Mouse (Mus musculus) MEL (cell line): ENCODE results near the gene Hat1.

Experiments used
- CTCF ChIP-seq, 3 experiments: IDR thresholded peaks in 2 of 3; conservative IDR thresholded peaks in 1 of 3; 2 replicates each; pipeline ENCODE4 v1.5.1; 2011 to 2012; ENCODE audit warnings: low read length in 3 of 3, low read depth in 2 of 3, mild to moderate bottlenecking in 2 of 3, improper control_type of control experiment in 1 of 3, inconsistent platforms in 1 of 3, mixed read lengths in 1 of 3, moderate library complexity in 1 of 3; ENCODE audit not compliant: control insufficient read depth in 1 of 3, insufficient read depth in 1 of 3, poor library complexity in 1 of 3, severe bottlenecking in 1 of 3
- GABPA ChIP-seq: IDR thresholded peaks from 2 replicates; pipeline ENCODE4 v1.6.1; 2012; ENCODE audit warnings: low read depth, mild to moderate bottlenecking, inconsistent platforms, low read length, improper control_type of control experiment, moderate library complexity
- MAFK ChIP-seq: IDR thresholded peaks from 2 replicates; pipeline ENCODE4 v1.6.1; 2011; ENCODE audit warnings: low read depth, mild to moderate bottlenecking, low read length, improper control_type of control experiment, borderline replicate concordance
- MAX ChIP-seq: IDR thresholded peaks from 2 replicates; pipeline ENCODE4 v1.6.1; 2011; ENCODE audit warnings: low read length, improper control_type of control experiment
- MEF2A ChIP-seq: IDR thresholded peaks from 2 replicates; pipeline ENCODE4 v1.6.1; 2014; ENCODE audit warnings: low read depth, mild to moderate bottlenecking, inconsistent platforms, low read length, improper control_type of control experiment; ENCODE audit not compliant: poor library complexity, insufficient replicate concordance, severe bottlenecking; ENCODE audit errors: extremely low read depth
- POLR2A ChIP-seq, 2 experiments: IDR thresholded peaks; 2 replicates each; pipeline ENCODE4 v1.6.1; 2011 to 2012; ENCODE audit warnings: low read length in 2 of 2, mild to moderate bottlenecking in 2 of 2, control low read depth in 1 of 2, improper control_type of control experiment in 1 of 2, low read depth in 1 of 2, moderate library complexity in 1 of 2; ENCODE audit not compliant: control insufficient read depth in 1 of 2, insufficient read depth in 1 of 2, poor library complexity in 1 of 2
- POLR2AphosphoS2 ChIP-seq: IDR thresholded peaks from 2 replicates; pipeline ENCODE4 v1.6.1; 2011; ENCODE audit warnings: low read length, improper control_type of control experiment
- RAD21 ChIP-seq: IDR thresholded peaks from 2 replicates; pipeline ENCODE4 v1.6.1; 2011; ENCODE audit warnings: mild to moderate bottlenecking, low read depth, low read length, improper control_type of control experiment
- SIN3A ChIP-seq: IDR thresholded peaks from 2 replicates; pipeline ENCODE4 v1.6.1; 2012; ENCODE audit warnings: low read length, improper control_type of control experiment, inconsistent platforms
- ZMIZ1 ChIP-seq: IDR thresholded peaks from 2 replicates; pipeline ENCODE4 v1.6.1; 2012; ENCODE audit warnings: low read depth, mild to moderate bottlenecking, inconsistent platforms, low read length, improper control_type of control experiment, moderate library complexity

DNA sequence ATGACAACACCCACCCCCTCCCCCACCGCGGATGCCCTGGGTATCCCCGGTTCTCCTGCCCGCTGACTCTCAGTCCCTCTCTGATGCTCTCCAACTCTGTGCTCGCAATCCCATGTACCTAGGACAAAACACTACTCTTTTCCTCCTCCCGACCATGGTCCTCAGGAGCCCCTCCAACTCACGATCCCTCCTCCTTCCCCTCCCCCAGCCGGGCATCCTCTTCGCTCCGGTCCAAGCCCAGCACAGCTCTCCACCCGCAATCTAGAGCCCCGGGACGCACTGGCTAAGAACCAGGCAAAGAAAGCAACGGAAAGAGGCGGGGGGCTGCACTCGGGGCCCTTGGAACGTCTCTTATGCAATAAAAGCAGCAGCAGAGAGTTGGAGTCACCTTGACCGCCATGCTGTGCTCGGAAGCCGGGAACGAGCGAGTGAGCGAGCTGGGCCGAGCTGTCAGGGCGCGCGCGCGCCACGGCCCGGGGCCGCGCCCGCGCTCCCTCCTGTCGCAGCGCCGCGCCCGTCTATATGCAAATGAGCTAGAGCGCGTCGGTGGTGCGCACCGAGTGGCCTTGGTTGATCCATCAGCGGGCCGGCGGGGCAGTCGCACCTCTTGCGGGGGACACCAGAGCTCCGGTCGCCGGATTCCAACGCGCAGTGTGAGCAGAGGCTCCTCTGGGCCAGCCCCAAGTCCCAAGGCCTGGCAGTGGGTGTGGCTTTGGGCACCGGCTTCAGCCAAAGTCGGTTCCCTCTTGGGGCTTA lies 21.5 kb upstream of the Hat1 start, which contains the start of gene Slc25a12:
- no peak for TF ChIP-seq CTCF (IDR thresholded peaks at IDR 0.05 in 2 of 3, conservative IDR thresholded peaks at IDR 0.05 in 1 of 3; ENCODE audit: control insufficient read depth in 1 of 3, insufficient read depth in 1 of 3, low read depth in 2 of 3, low read length in 3 of 3, poor library complexity in 1 of 3, severe bottlenecking in 1 of 3)
- TF ChIP-seq MEF2A = no peak
- TF ChIP-seq ZMIZ1 = peak; percentile 80
- no peak for TF ChIP-seq RAD21
- TF ChIP-seq SIN3A = peak; percentile 41
- TF ChIP-seq POLR2AphosphoS2 = peak; percentile 55; the same call in 1 of the 2 replicates
- no peak for TF ChIP-seq GABPA
- peak; percentile 36 for TF ChIP-seq MAX
- peak; percentile 19 to 75; a peak in 2 of 4 replicates for TF ChIP-seq POLR2A (IDR thresholded peaks at IDR 0.05; ENCODE audit: control insufficient read depth in 1 of 2, insufficient read depth in 1 of 2, low read depth in 1 of 2, low read length in 2 of 2, poor library complexity in 1 of 2)
- no peak for TF ChIP-seq MAFK
